Mouse (Mus musculus) T-cell, adult 2 months (primary cell): ENCODE data around the gene Hnf4a.
"Not testable (repeated sequence)": the region's sequence is repeated elsewhere in the genome, so short reads cannot be mapped to it uniquely, and the experiment has no call there.

Experiments used
- DNase-seq: peaks from one replicate; pipeline ENCODE4 v3.0.0; 2022; ENCODE audit warnings: low spot score

Gene Hnf4a

DNA sequence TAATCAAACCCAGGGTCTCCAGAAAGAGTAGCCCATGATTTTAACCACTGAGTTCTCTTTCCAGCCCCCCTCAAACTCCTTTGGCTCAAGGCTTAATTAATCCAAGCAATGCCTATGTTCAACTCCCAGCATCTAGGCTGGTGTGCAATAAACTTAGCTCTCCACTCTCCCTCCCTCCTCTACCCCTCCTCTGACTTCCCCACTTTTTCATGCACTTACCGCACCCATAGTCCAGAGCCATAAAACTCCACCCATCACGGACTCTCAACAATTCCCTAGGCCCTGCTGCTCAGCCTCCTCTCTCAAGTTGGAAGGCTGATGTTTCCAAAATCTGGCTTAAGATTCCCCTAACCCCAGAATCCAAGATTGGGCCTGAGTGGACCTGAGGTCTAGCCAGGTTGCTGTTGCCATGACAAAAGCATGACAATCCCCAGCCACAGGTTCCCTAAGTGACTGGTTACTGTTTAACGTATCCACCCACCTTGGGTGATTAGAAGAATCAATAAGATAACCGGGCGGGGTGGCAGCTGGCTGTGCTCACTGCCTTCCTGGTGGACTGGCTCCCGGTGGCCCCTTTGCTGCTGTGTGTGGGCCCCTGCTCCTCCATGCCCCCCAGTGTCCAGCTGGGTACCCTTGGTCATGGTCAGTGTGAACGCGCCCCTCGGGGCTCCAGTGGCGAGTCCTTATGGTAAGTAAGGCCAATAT, at the start of gene Hnf4a:
TSS of gene Hnf4a (plus strand) at position 509 of the 705 bp plus-strand sequence.
- no peak for DNase-seq

DNA sequence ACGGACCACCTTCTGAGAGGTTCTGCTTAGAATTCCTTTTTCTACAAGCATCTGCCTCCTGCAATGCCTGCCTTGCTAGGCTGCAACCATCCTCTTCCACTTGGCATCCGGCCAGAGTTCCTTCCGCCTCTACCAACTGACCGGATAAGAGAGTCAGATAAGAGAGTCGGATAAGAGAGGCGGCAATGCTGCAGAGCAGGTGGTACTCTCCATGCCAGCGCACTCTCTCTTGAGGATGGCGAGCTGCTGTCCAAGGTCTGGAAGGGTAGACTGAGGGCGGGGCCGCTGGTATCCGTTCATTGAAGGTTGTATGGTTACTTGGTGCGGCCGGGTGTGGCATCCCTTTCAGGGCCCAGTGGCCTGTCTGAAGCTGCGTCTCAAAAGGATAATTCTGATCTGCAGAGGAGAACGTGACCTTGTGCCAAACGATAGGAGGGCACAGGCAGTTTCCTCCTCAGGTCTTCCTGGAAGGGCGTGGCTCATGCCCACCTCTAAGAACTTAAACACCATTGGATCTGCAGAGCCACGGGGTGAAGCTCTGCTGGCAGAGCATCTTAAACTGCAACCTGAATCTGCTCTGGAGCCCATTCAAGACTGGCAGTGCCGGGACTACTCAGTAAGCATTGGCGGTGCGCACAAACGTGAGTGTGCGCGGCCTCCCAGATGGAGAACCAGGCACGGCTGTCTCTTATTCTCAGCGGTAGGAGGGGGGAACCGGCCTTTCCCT, 47.9 kb upstream of the Hnf4a start:
- no peak for DNase-seq

GRCm38 (mm10) chr2:163459380-163459779, 47.2 kb upstream of the Hnf4a start:
- no peak for DNase-seq

GRCm38 (mm10) chr2:163460622-163461021, 46.0 kb upstream of the Hnf4a start:
- DNase-seq = no peak

DNA sequence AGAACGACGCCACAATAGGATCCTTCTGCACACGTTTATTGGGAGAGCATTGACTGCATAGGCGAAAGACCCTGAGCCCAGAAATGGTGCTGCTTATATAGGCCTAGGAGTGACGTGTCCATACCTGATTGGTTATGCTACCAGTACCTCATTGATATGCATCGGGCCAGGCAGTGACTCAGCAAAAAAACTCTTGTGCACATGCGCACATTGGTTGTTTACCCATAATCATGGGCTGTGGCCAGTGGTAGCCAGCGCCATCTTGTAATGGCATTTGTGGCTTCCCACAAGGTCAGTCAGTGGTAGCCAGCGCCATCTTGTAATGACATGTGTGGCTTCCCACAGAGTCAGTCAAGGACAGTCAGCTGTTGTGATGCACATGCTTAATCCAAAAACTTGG, 45.3 kb upstream of the Hnf4a start:
- not testable (repeated sequence) for DNase-seq

DNA sequence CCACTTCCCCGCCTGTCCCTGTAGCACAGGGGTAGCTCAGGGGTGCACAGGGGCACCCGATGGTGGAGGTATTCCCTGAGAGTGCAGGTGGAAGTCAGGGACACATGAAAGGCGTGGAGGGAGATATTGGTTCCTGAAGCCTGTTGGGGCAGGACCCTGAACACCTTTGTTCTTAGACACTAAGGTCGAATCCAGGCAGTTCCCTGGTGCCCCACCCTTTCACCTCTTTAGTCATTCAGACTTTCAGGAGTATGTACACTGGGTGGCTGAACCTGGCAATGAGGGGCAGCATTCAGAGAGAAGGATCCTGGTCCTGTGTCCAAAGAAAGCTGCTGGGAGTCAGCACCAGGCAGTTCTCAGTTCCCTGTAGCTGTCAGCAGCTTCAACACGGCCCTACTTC, 44.2 kb upstream of the Hnf4a start:
- no peak for DNase-seq

DNA sequence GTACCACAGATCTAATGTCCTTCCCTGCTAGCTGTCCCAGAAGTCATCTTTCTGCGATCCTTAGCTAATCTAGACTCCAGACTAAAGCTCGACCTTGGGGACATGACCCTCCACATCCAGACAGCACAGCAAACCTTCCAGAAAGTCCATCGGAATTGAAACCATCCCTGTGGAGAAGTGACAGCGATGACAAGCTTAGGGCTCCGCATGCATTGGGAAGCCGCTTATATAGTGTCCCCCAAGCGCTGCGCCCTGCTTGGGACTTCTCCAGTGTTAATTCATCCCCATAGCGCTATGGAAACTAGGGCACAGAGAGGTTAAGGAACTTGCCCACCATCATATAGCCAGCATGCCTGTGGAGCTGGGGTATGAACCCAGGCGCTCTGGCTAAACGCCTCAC, 43.8 kb upstream of the Hnf4a start:
- no peak for DNase-seq

- no peak for DNase-seq
Observed at GRCm38 (mm10) chr2:163463251-163463769, 43.3 kb upstream of the Hnf4a start.

GRCm38 (mm10) chr2:163463998-163464397, 42.6 kb upstream of the Hnf4a start:
- DNase-seq = no peak

GRCm38 (mm10) chr2:163464562-163464961, 42.0 kb upstream of the Hnf4a start:
- no peak for DNase-seq

DNA sequence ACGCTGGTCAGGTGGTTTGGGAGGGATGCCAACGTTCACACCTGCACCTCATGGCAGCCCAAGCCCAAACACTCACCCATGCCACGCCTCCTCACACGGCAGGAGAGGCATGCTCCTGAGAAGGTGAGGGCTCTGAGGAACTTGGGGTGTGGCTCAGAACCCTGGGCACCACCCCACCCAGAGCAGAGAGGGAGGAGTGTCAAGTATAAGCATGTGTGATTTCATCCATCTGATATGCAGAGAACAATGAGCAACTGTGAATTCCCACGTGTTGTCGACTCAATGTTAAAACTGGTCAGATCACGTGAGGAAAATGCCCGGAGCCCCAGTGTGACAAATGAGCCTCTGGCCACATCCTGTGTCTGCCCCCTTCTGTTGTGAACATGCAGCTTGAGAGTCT, 39.8 kb upstream of the Hnf4a start:
- no peak for DNase-seq

GRCm38 (mm10) chr2:163467585-163467984, 39.0 kb upstream of the Hnf4a start:
- DNase-seq = no peak

- DNase-seq = no peak
Observed at GRCm38 (mm10) chr2:163468866-163469265, 37.7 kb upstream of the Hnf4a start.

- DNase-seq = no peak
Observed at GRCm38 (mm10) chr2:163469711-163470110, 36.9 kb upstream of the Hnf4a start.

DNA sequence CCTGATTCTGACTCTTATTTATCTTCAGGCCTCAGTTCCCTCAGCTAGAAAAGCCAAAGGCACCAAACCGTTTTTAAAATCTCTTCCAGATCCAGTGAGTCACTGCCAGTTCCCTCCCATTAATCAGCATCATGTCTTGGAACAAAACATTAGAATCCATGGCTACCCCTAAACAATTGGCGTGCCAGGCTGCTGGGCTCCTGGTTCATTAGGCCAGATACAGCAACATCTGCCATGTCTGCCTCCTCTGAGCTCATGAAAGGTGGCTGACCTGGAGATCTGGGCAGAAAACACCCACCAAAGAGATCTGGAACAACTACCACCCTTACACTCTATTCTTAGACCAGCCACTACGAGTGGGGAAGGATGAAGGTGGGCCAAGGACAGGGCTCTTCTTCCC, 35.5 kb upstream of the Hnf4a start:
- DNase-seq = no peak

DNA sequence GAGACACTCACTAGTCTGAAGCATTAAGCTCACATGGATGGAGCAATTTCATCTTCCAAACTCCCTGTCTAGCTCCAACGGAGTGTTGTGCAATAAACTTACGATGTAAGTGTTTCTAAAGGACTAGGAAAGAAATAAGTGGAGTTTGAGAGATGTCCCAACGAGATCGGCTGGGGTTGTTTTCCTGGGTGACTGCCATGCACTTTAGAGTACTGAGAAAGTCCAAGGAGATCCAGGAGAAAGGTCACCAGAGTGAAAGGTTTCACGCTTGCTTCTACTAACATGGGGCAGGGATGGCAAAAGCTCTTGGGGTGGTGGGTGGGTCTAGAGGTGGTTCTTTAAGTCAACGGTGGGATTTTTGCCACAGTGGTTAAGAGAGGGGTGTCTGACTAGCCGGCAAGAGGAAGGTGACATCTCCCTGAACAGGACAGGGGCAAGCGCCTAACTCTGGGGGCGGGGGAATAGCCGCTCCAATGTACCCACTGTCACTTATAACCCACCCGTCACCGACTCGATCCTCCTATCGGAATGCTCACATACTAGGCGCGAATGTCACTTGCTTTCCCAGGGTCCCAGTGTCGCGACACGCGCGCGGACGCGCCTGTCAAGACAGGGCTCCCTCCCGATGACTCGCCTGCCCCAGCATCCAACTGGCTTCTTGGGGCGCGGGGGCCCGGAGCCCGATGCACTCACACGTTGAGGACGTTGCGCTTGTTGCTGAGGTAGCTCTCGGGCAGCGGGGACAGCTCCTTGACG, 34.7 kb upstream of the Hnf4a start:
- no peak for DNase-seq

GRCm38 (mm10) chr2:163472466-163472851, 34.1 kb upstream of the Hnf4a start, which contains the start of gene Fitm2:
Gene Fitm2 (minus strand): TSS chr2:163472629.
- peak; percentile 97 for DNase-seq

GRCm38 (mm10) chr2:163480191-163480825, 26.3 kb upstream of the Hnf4a start:
- no peak for DNase-seq

GRCm38 (mm10) chr2:163481539-163482029, 25.0 kb upstream of the Hnf4a start:
- no peak for DNase-seq

DNA sequence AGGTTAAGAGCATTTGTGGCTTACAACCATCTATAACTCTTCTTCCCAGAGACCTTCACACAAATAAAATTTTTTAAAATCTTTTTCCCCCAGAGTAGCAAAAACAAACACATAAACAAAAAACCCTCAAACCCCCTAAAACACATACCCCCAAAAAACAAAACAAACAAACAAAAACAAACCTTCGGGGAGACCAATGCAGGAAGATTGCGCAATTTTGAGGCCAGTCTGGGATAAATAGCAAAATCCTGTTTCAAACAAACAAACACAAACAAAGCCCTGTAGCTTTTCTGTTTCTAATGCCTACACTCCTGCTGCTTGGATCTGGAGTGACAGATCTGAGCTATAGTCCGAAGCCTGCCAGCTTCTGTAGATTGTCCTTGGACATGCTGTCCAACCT, 19.2 kb upstream of the Hnf4a start:
- DNase-seq = no peak

- no peak for DNase-seq
Observed at GRCm38 (mm10) chr2:163489725-163490291, 16.8 kb upstream of the Hnf4a start.

GRCm38 (mm10) chr2:163490656-163491055, 16.0 kb upstream of the Hnf4a start:
- no peak for DNase-seq
